24 mouse cellular contexts compared by ENCODE assay signal in the genomic region with DNA sequence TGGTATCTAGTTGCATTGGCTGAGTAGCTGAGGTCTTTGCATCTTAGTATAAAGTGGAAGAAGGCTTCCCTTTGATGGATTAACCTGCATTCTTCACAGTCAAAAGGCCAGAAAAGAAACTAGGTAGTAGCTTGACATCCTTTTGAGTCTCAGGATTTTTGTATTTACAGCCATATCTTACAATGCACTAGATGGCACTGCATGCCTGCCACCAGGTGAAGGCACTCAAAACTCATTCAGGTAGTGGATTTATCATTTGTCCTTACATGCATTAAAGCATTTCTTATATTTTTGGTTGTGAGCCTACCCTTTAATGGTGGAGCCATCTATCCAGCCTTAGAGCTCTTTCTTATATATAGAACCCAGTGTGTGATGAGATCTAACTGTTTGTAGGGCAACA. TPM values are rescaled to one million over a fixed set of nuclear protein-coding genes. Genes with fewer than 3 reads are reported as not detected.
"Had no signal": no experiment of that assay in that cellular context is flagged by ENCODE, and none has a peak within 500 bp of the region (broad histone marks: within the 10 kb centered on the region; RNA-seq: fewer than 3 reads in every experiment).

No protein-coding gene starts in this region.

- H3K9ac ChIP-seq: kidney, embryonic 15.5 days; limb, embryonic 12.5 days; limb, embryonic 15.5 days; liver, embryonic 14.5 days; liver, postnatal 0 days; lung, embryonic 14.5 days; midbrain, embryonic 15.5 days; neural tube, embryonic 13.5 days; stomach, embryonic 15.5 days had no signal

- H3K27me3 ChIP-seq: kidney, embryonic 15.5 days; limb, embryonic 12.5 days; limb, embryonic 15.5 days; midbrain, embryonic 15.5 days; neural tube, embryonic 13.5 days; stomach, embryonic 15.5 days had no signal

- H3K4me3 ChIP-seq: kidney, embryonic 15.5 days; limb, embryonic 12.5 days; limb, embryonic 15.5 days; midbrain, embryonic 15.5 days; myocyte; neural tube, embryonic 13.5 days; stomach, embryonic 15.5 days had no signal

- H3K4me1 ChIP-seq: kidney, embryonic 15.5 days; limb, embryonic 12.5 days; limb, embryonic 15.5 days; midbrain, embryonic 15.5 days; neural tube, embryonic 13.5 days; stomach, embryonic 15.5 days had no signal

- H3K27ac ChIP-seq: kidney, embryonic 15.5 days; limb, embryonic 12.5 days; limb, embryonic 15.5 days; liver, embryonic 14.5 days; midbrain, embryonic 15.5 days; neural tube, embryonic 13.5 days; stomach, embryonic 15.5 days had no signal

- H3K4me2 ChIP-seq: kidney, embryonic 15.5 days; limb, embryonic 12.5 days; limb, embryonic 15.5 days; liver, embryonic 11.5 days; lung, embryonic 14.5 days; midbrain, embryonic 11.5 days; midbrain, embryonic 15.5 days; neural tube, embryonic 13.5 days; stomach, embryonic 15.5 days had no signal

- ATAC-seq: liver, postnatal 0 days; midbrain, embryonic 15.5 days had no signal

- DNase-seq: kidney, adult 8-10 months; kidney, postnatal 10 days; layer of hippocampus, adult 9-11 months; left cerebral cortex, postnatal 4 days; liver, postnatal 0 days; lung, embryonic 14.5 days; lung, postnatal 10 days; lung, postnatal 4 days; retina, postnatal 1 day; right cerebral cortex, postnatal 25 days; spleen, adult 18-20 months; thymus, postnatal 36 days had no signal

- H3K9me3 ChIP-seq: kidney, embryonic 15.5 days; limb, embryonic 12.5 days; limb, embryonic 15.5 days; midbrain, embryonic 15.5 days; neural tube, embryonic 13.5 days; stomach, embryonic 15.5 days had no signal

- H3K36me3 ChIP-seq: kidney, embryonic 15.5 days; limb, embryonic 12.5 days; limb, embryonic 15.5 days; midbrain, embryonic 15.5 days; neural tube, embryonic 13.5 days; stomach, embryonic 15.5 days had no signal

RNA-seq across cellular contexts. Expression of gene Grin3a, which starts 13.5 kb away (rescaled TPM):
- total RNA-seq: megakaryocyte-erythroid progenitor cell, adult 5-6 weeks; monocyte, adult 5-6 weeks had no signal
- polyA plus RNA-seq: liver, postnatal 0 days had no signal
